Mouse (Mus musculus): ENCODE measurements around the gene Mcoln1. TPM values are rescaled to one million over a fixed set of nuclear protein-coding genes. Genes with fewer than 3 reads are reported as not detected.

The Mcoln1 gene
- 10 to 100 TPM; 72.7 to 85.3 TPM for total RNA-seq (2021)

DNA sequence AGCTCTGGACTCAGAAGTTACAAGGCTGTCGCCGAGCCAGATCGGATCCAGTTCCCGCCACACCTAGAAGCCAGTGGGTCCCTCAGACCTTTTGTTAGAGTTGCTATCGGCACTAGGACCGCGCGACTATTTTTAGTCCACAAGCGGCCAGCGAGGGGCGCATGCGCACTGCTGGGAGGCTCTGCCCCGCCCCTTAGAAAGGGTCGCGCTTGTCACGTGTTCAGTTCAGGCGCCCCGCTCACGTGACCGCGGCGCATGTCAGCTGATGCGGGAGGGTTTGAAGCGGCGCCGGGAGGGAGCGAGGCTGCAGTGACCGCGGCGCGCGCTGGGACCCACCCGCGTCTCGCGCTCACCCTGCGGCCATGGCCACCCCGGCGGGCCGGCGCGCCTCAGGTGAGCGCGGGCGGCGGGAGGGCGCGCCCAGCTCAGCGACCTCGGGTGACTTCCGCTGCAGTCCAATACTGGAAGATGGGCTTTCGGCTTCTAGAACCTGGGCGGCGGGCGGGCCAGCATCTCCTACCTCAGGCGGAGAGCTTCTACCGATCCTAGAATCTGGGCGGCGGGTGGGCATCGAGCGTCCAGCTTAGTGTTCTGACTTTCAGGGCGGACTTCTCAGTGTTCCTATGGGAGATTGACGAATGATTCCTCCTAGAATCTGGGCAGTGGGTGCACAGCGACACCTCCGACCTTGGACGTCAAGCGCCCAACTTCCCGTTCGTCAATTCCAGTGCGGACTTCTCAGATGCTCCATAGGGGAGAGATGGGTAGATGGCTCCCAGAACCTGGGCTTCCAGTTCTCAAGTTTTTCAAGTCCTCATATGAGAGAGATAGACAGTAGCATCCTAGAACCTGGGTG lies at the start of gene Mcoln1:
TSS of gene Mcoln1 (plus strand) at position 223 of the 856 bp plus-strand sequence.
- DNase-seq (ENCODE audit: extremely low spot score in 1 of 2, low spot score in 1 of 2): peak; percentile 92 to 95

DNA sequence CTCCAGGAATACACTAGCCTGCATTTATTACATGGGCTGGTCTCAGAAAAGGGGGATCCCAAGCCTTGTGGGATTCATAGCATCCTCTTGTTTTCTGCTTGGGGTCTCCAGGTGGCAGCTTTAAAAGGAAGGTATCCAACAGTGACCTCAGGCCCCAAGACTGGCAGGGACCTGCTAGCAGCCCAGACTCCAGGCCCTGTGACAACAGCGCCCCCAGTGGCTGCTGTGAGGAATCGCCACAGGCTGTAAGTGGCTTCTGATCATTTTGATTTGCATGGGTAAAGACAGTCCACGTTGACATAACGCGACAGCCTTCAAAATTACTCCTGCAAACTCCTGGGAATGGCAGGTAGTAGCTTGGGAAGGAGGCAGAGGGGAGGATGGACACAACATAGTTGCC lies 49.6 kb upstream of the Mcoln1 start:
- peak in 1 of 2 experiments; percentile 67 for DNase-seq (ENCODE audit: extremely low spot score in 1 of 2, low spot score in 1 of 2)

DNA sequence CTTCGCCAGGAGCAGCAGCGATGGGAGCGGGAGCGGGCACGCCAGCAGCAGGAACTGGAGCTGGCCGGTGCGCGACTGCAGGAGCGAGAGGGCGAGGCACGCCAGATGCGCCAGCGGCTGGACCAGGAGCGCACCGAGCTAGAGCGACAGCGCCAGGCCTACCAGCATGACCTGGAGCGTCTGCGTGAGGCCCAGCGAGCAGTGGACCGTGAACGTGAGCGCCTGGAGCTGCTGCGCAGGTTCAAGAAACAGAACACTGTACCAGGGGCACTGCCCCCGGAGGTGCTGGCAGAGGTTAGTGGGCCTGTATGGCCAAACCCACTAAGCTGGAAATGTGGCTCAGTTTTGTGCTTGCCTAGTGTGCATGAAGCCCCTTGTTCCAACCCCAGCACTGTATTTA lies 48.3 kb upstream of the Mcoln1 start:
- DNase-seq (ENCODE audit: extremely low spot score in 1 of 2, low spot score in 1 of 2): no peak

DNA sequence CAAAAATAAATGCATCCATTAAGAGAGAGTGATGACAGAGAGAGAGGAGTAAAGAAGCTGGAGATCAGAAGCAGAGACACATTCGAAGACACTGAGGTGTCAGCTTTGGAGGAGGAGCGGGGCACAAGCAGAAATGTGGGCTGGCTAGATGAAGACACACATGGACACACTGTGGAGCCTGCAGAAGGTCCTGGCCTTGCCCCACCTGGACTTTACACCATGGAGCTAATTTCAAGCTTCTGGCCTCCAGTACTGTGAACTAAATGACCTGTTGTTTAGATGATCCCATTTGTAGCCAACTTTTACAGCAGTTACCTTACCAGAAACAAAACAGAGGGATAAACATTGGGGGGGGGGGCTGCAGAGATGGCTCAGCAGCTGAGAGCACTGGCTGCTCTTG lies 37.0 kb upstream of the Mcoln1 start:
- DNase-seq (ENCODE audit: extremely low spot score in 1 of 2, low spot score in 1 of 2): no peak

DNA sequence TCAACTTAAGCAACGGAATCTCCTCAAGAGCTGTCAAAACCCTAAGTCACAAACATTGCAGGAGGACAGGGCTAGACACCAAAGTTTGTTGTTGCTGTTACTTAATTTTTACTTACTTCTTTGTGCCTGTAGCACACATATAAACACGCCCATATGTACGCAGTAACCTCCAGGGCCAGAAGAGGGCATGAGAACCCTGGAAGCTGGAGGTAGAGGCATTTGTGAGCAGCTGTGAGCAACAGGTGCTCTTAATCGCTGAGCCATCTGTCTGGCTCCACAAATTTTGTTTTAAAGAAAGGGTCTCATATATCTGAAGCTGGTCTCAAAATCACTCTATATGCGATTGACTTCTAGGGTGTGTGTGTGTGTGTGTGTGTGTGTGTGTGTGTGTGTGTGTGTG lies 35.9 kb upstream of the Mcoln1 start:
- DNase-seq (ENCODE audit: extremely low spot score in 1 of 2, low spot score in 1 of 2): peak in 1 of 2 experiments; percentile 25

DNA sequence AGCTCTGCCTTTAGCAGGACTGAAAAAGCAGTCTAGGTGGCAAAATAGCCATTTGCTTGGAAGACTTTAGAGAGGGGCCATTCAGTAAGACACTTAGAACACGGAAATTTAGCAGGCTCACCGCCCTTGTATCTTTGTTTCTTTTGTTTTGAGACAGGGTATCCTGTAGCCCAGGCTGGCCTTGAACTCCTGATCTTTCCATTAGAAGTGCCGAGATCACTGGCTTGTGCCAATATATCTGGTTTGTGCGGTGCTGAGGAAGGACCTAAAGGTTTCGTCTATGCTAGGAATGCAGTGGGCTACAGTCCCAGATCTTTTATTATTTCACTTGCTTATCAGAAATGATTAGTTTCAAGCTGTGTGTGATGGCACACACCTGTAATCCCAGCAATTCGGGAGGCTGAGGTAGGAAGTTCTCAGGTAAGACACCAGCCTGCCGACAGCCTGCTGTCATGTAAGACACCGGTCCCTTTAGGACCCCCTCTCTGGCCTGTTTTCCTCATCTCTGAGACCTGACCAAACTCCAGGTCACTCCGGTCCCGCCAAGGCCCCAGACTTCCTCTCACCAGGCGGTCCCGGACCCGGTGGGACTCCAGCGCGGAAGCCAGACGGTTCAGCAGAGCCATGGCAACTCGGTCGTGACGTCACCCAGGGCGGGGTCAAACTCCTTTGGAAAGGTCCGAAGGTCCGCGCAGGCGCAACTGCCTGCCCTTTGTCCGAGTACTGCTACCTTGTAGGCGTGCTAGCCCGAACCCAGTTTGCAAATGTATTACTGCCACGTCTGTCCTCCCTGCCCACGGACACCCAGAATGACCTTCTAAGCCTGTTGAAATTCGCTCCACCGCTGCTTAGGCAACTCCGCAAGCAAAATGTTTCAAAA lies 33.0 kb upstream of the Mcoln1 start, which contains the start of gene Pex11g:
TSS of gene Pex11g (minus strand) at position 675 of the 880 bp plus-strand sequence.
- peak; percentile 69 to 75 for DNase-seq (ENCODE audit: extremely low spot score in 1 of 2, low spot score in 1 of 2)

DNA sequence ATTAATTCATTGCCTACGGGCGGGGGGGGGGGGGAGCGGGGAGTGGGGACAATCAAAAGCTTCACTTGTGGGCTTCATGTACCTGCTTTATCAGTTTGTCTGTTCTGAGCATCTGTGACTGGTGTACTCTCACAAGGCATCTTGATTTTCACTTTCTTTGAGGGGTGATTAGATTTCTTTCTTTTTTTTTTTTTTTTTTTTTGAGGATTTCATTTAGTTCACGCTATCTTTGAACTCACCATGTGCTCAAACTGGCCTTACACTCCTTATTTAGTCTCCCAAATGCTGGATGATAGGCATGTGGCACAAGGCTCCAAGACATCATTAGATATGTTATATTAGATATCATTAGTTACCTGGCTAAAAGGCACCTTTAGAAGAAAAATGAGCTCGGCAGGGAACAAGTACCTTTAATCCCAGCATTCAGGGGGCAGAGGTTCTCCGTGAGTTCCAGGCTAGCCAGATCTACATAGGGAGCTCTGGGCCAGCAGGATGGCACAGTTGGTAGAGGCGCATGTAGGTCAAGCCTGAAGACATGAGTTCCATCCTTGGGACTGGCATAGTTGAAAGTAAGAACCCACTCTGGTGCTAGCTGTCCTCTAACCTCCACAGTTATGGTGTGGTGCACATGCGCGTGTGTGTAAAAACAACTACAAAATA lies 32.2 kb upstream of the Mcoln1 start:
- DNase-seq (ENCODE audit: extremely low spot score in 1 of 2, low spot score in 1 of 2): no peak

DNA sequence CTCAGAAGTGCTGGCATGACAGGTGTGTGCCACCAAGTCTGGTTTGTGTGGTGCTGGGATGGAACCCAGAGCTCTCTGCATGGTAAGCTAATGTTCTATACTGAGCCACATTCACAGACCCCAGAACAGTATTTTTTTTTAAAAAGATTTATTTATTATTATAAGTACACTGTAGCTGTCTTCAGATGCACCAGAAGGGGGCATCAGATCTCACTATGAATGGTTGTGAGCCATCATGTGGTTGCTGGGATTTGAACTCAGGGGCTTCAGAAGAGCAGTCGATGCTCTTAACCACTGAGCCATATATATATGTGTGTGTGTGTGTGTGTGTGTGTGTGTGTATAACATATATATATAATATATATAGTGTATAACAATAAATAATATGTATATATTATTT lies 31.4 kb upstream of the Mcoln1 start:
- DNase-seq (ENCODE audit: extremely low spot score in 1 of 2, low spot score in 1 of 2): no peak

DNA sequence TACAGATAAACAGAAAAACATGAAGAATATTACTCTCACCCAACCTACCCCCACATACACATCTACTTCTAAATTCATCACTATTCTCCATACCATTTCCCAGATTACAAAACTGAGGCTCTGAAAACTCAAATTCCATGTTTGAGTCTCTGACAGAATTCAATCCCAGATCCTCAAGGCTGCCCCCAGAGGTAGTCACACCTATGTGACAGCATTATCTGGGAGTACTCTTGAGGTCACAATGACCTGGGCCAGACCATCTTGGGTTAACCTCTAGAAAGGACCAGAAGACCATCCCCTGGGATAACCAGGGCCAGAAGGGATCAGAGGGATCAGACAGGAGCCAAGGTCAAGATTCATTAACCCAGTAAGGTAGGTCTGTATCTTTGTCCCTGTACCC lies 29.7 kb upstream of the Mcoln1 start, which contains the start of gene Tex45:
TSS of gene Tex45 (plus strand) at position 301 of the 400 bp plus-strand sequence.
- no peak for DNase-seq (ENCODE audit: extremely low spot score in 1 of 2, low spot score in 1 of 2)

DNA sequence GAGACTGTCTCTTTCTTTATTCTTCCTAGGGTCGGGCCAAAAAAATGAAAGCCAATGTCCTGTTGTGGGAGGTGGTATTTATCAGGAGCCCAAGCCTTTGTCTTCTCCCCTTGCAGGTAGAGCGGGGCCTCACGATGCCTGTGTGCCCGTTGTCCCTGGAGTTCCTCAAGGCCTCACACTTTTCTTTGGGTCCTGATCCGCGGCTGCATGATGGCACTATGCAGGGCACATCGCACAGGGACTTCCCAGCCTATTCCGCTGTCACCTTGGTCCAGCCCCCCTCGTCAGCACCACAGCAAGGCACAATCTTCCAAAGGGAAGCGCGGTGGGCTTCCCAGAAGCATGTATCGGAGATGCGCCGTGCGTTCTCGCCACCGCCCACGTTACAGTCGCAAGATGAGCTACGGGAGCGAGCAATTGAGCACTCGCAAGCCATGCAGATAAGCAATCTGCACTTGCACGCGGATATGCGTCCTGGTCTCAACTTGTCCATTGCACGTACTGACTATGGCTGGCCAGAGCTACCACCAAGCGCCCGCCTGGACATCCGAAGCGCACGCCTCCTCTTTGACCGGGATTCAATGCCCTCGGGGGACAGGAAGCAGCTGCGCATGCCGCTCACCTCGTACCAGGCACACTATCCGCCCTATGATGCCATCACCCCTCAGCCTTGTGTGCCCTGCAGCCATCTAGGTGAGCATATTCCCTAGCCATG lies 24.4 kb upstream of the Mcoln1 start:
- DNase-seq (ENCODE audit: extremely low spot score in 1 of 2, low spot score in 1 of 2): no peak

DNA sequence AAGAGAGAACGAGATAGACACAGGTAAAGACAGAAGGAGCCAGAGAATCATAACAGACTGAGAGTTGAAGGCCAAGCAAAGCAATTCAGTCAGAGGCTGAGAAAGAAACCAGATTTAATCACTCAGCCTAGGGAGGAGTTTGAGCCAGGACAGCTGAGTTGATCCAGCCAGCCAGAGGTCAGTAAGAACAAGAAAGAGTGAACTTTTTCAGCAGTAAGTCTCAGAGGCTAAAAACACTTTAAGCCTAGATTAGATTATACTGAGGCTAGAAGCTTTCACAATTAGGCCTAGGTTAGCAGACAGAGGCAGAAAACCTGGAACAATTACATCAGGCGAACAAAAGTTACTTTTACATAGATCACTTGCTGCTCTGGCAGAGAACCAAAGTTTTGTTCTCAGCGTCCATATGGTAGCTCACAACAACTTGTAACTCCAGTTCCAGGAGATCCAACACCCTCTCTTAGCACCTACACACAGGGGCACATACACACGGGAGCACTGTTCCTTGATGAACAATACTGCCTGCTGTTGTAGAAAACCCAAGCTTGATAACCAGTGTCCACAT lies 20.0 kb upstream of the Mcoln1 start:
- DNase-seq (ENCODE audit: extremely low spot score in 1 of 2, low spot score in 1 of 2): no peak

DNA sequence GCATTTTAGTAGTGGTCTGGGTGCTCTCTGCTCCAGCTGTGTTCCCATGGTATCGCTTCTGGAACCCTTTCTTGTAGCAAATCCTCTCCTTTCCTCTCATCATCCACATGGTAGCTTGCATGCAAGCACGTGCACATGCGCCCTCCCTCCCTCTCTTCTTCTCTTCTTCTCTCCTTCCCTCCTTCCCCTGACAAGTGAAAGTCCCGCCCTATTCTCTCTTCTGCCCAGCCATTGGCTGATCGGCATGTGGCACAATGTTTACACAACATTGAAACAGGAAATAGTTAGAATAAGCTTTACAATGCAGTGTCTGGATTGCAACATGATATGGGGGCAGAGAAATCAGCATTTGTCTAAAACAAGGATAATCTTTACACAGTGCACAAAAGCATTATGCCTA lies 18.7 kb upstream of the Mcoln1 start:
- DNase-seq (ENCODE audit: extremely low spot score in 1 of 2, low spot score in 1 of 2): no peak

DNA sequence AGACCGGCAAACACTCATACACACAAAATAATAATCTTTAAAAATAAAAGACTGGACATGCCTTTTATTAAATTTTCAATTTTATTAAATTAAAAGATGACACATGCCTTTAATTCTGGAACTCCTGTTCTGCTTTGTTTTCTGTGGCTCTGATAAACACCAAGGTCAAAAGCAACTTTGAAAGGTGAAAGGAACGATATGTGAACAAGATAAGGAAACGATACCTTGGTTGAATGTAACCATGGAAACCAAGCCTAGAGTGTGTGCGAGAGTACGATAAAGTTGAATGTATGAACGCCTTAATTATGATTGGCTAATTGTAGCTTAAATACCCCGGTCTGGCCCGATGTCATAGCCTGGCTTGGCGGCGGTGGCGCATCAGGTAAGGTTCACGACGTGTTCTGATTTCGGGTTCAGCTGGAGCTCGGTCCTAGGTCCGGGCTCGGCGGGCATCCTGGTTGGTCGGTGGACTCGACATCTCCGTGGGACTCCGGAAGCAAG lies 18.0 kb upstream of the Mcoln1 start:
- DNase-seq (ENCODE audit: extremely low spot score in 1 of 2, low spot score in 1 of 2): no peak

DNA sequence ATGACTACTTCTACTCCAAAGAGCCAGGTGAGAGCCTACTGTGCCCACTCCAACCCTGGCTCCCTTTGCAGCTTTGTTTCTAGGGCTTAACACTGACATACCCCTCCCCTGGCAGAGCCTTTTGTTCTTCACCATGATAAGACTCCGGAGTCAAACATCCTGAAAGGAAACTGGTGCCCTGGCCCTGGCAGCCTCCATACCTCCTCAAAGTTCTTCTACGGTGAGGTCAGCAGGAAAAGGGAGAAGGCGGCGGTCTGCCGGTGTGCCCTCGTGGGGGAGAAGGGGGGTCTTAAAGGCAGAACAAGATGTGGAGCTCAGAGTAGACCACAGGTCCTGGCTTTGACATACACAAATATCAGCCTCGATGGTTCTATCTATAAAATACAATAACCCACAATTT lies 16.7 kb upstream of the Mcoln1 start:
- DNase-seq (ENCODE audit: extremely low spot score in 1 of 2, low spot score in 1 of 2): no peak

DNA sequence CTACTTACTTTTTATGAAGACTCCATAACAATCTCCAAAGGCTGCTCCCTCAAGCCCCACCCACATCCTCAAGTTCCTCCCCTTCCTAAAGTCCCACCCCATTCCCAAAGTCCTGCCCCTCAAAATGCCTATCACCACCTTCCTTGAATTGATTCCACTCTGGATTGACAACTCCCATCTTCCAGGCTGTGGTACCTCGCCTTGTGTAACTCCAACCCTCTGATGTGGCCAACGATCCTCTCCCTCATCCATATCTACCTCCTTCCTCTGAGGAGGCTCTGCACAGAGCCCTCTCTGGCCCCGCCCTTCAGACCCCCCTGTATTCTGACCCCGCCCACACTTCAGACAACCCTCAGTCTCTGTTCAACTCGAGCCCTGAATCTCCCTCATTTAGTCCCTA lies 15.1 kb upstream of the Mcoln1 start:
- no peak for DNase-seq (ENCODE audit: extremely low spot score in 1 of 2, low spot score in 1 of 2)

DNA sequence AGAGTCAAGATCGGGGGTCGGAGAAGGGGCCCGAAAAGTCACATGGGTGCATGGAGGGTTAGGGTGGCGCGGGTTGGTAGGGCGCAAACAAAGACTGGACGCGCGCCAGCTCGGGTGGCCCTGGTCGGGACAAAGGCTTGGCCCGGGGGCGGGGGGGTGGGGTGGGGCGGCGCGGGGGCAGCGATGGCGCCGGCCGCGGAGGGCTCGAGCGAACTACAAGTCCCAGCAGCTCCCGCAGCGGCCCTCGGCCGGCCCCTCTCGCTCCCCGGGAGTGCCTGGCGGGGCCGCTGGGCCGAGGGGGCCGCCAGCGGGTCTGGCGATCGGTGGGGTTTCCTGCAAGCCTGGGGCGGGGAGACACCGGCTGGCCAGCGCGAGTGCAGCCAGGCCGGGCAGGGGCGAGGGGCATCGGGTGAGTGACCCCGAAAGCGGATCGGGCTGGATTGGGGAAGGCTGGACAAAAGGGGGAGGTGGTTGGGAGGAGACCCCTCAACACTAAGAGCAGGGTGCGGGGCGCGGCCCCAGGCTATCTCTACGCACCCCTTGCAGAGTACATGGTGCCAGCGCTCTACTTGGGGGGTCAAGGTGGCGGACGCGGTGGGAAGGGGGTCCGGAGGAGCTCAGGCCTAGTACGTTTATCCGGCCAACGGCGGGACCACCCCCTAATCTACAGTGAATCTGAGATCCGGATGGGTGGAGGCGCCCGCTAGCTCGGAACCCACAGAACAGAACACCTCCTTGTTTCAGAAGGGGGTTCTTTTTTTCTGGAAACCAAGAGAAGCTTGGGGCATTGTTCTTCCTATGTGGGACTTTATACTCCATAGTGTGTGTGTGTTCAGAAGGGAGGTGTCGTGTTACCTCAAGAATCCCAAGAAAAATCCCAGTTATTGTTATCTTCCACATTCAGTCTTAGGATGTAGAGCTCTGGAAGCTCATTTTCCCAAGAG lies 7.1 kb upstream of the Mcoln1 start, which contains the start of gene Zfp358:
TSS of gene Zfp358 (plus strand) at position 238 of the 944 bp plus-strand sequence.
- peak; percentile 60 to 68 for DNase-seq (ENCODE audit: extremely low spot score in 1 of 2, low spot score in 1 of 2)

DNA sequence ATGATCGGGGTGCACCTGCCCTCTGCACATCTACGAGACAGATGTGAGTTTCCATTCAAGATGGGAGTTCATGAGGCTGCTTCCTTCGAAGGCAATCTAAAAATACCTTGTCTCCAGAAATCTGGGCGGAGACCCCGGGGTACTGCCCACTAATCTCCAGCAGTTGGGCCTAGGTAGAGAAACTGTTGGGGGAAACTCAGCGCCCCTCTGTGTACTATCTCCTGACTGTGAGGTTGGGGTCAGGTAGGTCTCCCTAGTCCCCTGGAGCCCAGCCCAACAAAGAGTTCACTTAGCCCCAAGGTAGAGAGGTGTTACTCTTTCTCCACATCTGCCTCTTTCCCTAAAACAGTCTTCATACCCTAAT lies 6.4 kb upstream of the Mcoln1 start:
- DNase-seq (ENCODE audit: extremely low spot score in 1 of 2, low spot score in 1 of 2): no peak
